Mouse (Mus musculus) forebrain, embryonic 11.5 days (tissue): ENCODE results near the gene Gm20388. TPM values are rescaled to one million over a fixed set of nuclear protein-coding genes. Genes with fewer than 3 reads are reported as not detected.

ENCODE experiments used
- ATAC-seq: fragments of 200-750 bp; cut with Nextera tagmentation; replicated peaks from 2 replicates; pipeline ENCODE4 v1.8.0; 2017; ENCODE audit warnings: moderate TSS enrichment; ENCODE audit not compliant: low FRiP score
- DNase-seq: peaks from one replicate; pipeline ENCODE4 v3.0.0-alpha.2; 2017; ENCODE audit warnings: low spot score
- H3K27ac ChIP-seq: fragments of 300-500 bp; sonication (generic); 2 replicates; pipeline ENCODE4 v1.5.1; 2014; ENCODE audit warnings: low read depth, low read length
- H3K27me3 ChIP-seq: fragments of 300-500 bp; sonication (generic); 2 replicates; pipeline ENCODE4 v1.6.1; 2014; ENCODE audit warnings: mild to moderate bottlenecking, low read length, mixed read lengths; ENCODE audit not compliant: control insufficient read depth, insufficient read depth
- H3K36me3 ChIP-seq: fragments of 300-500 bp; sonication (generic); 2 replicates; pipeline ENCODE4 v1.6.1; 2014; ENCODE audit warnings: mild to moderate bottlenecking, low read length, moderate library complexity, mixed read lengths; ENCODE audit not compliant: control insufficient read depth, insufficient read depth
- H3K4me1 ChIP-seq: fragments of 300-500 bp; sonication (generic); replicated peaks from 2 replicates; pipeline ENCODE4 v1.6.1; 2014; ENCODE audit warnings: low read length, mixed read lengths; ENCODE audit not compliant: control insufficient read depth, insufficient read depth
- H3K4me2 ChIP-seq: fragments of 300-500 bp; sonication (generic); 2 replicates; pipeline ENCODE4 v1.6.1; 2014; ENCODE audit warnings: low read depth, mild to moderate bottlenecking, low read length, moderate library complexity, mixed read lengths; ENCODE audit not compliant: severe bottlenecking
- H3K4me3 ChIP-seq: fragments of 300-500 bp; sonication (generic); 2 replicates; pipeline ENCODE4 v1.5.1; 2014; ENCODE audit warnings: low read depth, low read length
- H3K9ac ChIP-seq: fragments of 300-500 bp; sonication (generic); 2 replicates; pipeline ENCODE4 v1.6.1; 2014; ENCODE audit warnings: low read length
- H3K9me3 ChIP-seq: fragments of 300-500 bp; sonication (generic); 2 replicates; pipeline ENCODE4 v1.6.1; 2016; ENCODE audit warnings: low read length, mixed read lengths; ENCODE audit not compliant: control insufficient read depth
- WGBS: fragments of 180-500 bp; shearing (Covaris S2); extraction: QIAGEN DNeasy Blood & Tissue Kit; methylation state at CpG from one replicate; pipeline ENCODE4 v1.1.7; 2014; 5-methylcytosine and 5-hydroxymethylcytosine counted together
- polyA plus RNA-seq: library from polyadenylated mRNA; unstranded; fragments of >200 nt; fragmentation: Nextera tagmentation; extraction: Ambion mirVana; gene quantifications from 2 replicates; pipeline ENCODE4 v1.2.1, GENCODE M21; 2014

Gene Gm20388
- polyA plus RNA-seq, 1 experiment from 2014 or later = not detected

DNA sequence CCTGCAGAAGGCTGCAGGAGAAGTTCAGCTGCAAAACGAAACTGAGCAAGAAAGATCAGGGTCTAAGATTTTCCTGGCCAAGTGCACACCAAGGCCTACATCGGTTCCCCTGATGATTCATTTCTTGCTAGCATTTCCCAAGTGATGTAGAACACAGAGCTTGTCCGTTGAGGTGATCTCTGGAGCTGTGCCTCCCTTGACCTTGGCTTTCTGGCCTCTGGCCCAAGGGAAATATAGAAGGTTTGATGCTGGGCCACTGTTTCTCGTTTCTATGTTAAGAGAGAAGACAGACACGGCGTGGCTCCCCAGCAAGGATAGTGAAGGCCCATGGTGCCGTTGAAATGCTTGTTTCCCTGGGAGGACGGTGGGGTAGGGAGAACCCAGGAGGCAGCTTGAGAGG, 3857.2 kb downstream of the Gm20388 start:
- no peak overlapping the region for H3K9ac ChIP-seq
- 78% methylated on average over 8 of the region's 8 CpGs for WGBS

DNA sequence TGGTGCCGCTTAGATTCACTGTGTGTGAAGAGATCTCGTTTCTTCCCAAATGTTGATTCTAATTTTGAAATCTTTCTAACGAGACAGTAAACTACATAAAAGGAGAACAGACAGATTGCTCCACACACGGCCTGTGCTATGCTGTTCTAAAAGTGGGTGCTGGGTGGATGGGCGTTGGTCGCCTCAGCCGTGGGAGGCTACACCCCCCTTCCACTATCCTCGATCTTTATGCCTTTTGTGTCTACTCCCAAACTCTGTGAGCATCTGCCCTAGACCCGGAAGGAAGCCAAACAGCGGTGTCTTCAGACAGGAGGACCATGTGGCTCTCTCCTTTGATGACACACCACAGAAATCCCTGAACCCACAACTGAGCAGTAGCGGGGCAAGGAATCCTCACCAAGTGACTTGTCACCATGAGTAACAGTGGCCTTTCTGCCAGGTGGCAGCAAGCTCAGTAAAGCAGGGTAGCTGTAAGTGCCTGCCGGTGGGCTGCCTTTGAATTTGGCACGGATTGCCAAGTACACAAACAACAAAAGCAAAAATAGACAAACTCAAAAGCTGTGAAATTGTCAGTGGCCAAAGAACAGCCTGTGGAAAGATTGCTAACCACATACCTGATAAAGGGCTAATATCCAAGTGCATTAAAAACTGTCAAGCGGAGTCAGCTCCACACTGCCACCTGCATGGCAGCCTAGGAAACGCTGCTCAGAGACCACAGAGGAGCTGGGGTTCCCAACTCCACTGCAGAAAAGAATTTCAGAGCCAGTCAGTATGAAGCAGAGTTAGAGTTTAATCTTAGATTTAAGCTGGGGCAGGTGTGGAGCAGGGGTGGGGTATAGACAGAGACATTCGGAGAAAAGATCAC, 3858.1 kb downstream of the Gm20388 start:
- Histone ChIP-seq H3K9me3 (no peaks in the 10 kb centered on the region), H3K27me3 (no peaks in the 10 kb centered on the region), H3K9ac (no peak overlapping the region), H3K4me2 (no peak overlapping the region), H3K36me3 (no peaks in the 10 kb centered on the region), H3K4me3 (no peak overlapping the region), H3K27ac (no peak overlapping the region), H3K4me1 (no peaks in the 10 kb centered on the region)
- no peak for ATAC-seq
- WGBS = 70% methylated on average over 16 of the region's 16 CpGs
- DNase-seq = peak; percentile 73

More for the DNA sequence above, 3857.2 kb downstream of the Gm20388 start:
- H3K27ac ChIP-seq = no peak overlapping the region
- H3K27me3 ChIP-seq = no peaks in the 10 kb centered on the region; the same call in 1 of the 2 replicates
- ATAC-seq (no peak), DNase-seq (no peak)
- H3K9me3 ChIP-seq = no peaks in the 10 kb centered on the region
- no peaks in the 10 kb centered on the region for H3K4me1 ChIP-seq
- no peak overlapping the region for H3K4me2 ChIP-seq
- H3K4me3 ChIP-seq = no peak overlapping the region
- no peaks in the 10 kb centered on the region for H3K36me3 ChIP-seq

DNA sequence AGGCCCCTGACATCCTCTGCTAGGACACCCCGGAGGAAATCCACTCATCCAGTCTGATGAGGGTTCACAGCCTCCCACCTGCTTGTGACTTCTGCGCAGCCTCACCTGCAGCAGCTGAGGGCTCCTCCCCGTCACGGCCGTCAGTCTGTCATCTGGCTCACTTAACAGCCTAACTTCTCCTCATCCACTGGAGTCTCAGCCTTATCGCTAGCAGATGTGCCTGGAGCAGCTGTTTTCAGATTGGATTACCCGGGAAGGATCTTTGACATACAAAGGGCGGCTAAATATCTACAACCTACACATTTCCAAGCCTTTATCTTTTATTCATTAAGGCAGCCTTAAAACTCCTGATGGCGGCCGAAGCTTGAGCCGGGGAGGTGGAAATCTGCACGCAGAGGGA, 3862.8 kb downstream of the Gm20388 start:
- WGBS = 78% methylated on average over 12 of the region's 12 CpGs
- Histone ChIP-seq H3K4me3 (no peak overlapping the region), H3K9ac (no peak overlapping the region), H3K4me2 (no peak overlapping the region), H3K9me3 (no peaks in the 10 kb centered on the region), H3K27ac (no peak overlapping the region), H3K36me3 (no peaks in the 10 kb centered on the region), H3K4me1 (no peaks in the 10 kb centered on the region), H3K27me3 (no peaks in the 10 kb centered on the region)
- ATAC-seq (no peak), DNase-seq (no peak)

DNA sequence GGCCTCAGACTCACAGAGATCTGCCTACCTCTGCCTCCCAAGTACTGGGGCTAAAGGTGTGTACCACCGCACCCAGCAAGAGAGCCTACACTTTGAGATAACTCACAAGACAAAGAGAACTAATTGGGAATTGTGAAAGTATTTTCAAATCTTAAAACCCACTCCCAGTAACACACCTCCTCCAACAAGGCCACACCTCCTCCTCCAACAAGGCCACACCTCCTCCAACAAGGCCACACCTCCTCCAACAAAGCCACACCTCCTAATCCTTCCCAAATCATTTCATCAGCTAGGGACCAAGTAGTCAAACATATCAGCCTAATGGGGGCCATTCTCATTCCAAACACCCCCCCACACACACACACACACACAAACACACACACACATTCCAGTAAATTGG, 3863.8 kb downstream of the Gm20388 start:
- no peaks in the 10 kb centered on the region for H3K9me3 ChIP-seq
- H3K9ac ChIP-seq = no peak overlapping the region
- no peak overlapping the region for H3K4me3 ChIP-seq
- ATAC-seq = no peak
- H3K27me3 ChIP-seq = no peaks in the 10 kb centered on the region
- DNase-seq = no peak
- WGBS = 89% methylated on average over 1 of the region's 1 CpGs
- no peaks in the 10 kb centered on the region for H3K36me3 ChIP-seq
- no peak overlapping the region for H3K4me2 ChIP-seq
- no peak overlapping the region for H3K27ac ChIP-seq
- H3K4me1 ChIP-seq = no peaks in the 10 kb centered on the region

DNA sequence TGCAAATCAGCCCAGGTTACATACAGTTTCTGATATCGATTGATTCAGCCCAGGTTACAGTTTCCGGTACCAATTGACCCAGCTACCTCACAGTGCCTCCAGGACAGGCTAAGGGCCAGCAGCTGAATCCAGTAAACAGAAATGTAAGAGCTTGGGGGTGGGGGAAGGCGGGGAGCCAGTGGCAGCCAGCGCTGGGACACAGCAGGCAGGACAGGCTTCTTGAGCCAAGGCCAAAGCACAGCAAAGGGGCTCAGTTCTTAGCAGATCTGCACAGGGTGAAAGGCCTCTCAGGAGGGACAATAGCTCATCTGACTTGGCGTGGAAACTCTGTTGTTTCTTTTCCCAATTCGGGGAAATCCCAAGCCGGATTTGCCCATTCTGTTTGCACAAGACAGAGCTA, 3866.7 kb downstream of the Gm20388 start:
- Histone ChIP-seq H3K27me3 (no peaks in the 10 kb centered on the region), H3K36me3 (no peaks in the 10 kb centered on the region), H3K9ac (no peak overlapping the region), H3K4me2 (no peak overlapping the region), H3K27ac (0 out of 2 replicates have a peak overlapping the region, but pooled peaks have one; percentile 27), H3K9me3 (no peaks in the 10 kb centered on the region), H3K4me3 (no peak overlapping the region), H3K4me1 (peaks cover 2% of the 10 kb centered on the region; the same call in 1 of the 2 replicates)
- 46% methylated on average over 7 of the region's 7 CpGs for WGBS
- DNase-seq (no peak), ATAC-seq (no peak)

DNA sequence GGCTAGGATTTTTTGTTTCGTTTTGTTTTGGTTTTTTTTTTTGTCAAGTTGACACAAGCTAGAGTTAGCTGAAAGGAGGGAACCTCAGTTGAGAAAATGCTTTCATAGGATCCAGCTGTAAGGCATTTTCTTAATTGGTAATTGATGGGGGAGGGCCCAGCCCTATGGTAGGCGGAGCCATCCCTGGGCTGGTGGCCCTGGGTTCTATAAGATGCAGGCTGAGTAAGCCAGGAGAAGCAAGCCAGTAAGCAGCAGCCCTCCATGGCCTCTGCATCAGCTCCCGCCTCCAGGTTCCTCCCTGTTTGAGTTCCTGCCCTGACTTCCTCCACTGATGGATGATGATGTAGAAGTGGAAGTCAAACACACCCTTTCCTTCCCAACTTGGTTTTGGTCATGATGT, 3869.8 kb downstream of the Gm20388 start:
- no peak for DNase-seq
- H3K9ac ChIP-seq = no peak overlapping the region; the same call in 1 of the 2 replicates
- peaks cover 2% of the 10 kb centered on the region; the same call in 1 of the 2 replicates for H3K4me1 ChIP-seq
- H3K4me3 ChIP-seq = no peak overlapping the region
- 62% methylated on average over 3 of the region's 3 CpGs for WGBS
- H3K36me3 ChIP-seq = no peaks in the 10 kb centered on the region
- no peak overlapping the region for H3K4me2 ChIP-seq
- no peak for ATAC-seq
- no peaks in the 10 kb centered on the region for H3K9me3 ChIP-seq
- no peaks in the 10 kb centered on the region for H3K27me3 ChIP-seq
- no peak overlapping the region for H3K27ac ChIP-seq

DNA sequence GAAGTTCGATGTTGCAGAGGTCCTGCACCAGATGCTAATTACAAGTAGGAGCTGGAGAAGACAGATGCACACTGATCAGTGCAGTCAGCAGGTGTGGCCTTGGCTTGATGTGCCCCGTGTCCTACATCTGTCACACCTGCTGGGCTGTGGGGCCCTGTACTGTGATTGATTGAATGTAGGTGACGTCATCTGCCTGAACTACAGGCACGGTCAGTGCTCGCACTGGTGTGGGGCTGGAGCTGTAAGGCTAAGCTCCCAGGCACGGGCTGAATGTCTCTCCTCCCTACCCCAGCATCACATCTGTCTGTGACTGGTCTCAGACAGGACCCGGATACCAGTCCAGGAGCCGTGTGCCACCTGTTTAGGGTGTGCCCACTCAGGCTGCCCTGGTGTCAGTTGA, 3870.6 kb downstream of the Gm20388 start:
- H3K4me2 ChIP-seq = no peak overlapping the region
- no peak for ATAC-seq
- no peak for DNase-seq
- H3K27ac ChIP-seq = no peak overlapping the region
- H3K9ac ChIP-seq = no peak overlapping the region
- H3K4me3 ChIP-seq = no peak overlapping the region
- no peaks in the 10 kb centered on the region for H3K36me3 ChIP-seq
- H3K27me3 ChIP-seq = no peaks in the 10 kb centered on the region
- peaks cover 2% of the 10 kb centered on the region; the same call in 1 of the 2 replicates for H3K4me1 ChIP-seq
- WGBS = 74% methylated on average over 8 of the region's 8 CpGs
- H3K9me3 ChIP-seq = no peaks in the 10 kb centered on the region

DNA sequence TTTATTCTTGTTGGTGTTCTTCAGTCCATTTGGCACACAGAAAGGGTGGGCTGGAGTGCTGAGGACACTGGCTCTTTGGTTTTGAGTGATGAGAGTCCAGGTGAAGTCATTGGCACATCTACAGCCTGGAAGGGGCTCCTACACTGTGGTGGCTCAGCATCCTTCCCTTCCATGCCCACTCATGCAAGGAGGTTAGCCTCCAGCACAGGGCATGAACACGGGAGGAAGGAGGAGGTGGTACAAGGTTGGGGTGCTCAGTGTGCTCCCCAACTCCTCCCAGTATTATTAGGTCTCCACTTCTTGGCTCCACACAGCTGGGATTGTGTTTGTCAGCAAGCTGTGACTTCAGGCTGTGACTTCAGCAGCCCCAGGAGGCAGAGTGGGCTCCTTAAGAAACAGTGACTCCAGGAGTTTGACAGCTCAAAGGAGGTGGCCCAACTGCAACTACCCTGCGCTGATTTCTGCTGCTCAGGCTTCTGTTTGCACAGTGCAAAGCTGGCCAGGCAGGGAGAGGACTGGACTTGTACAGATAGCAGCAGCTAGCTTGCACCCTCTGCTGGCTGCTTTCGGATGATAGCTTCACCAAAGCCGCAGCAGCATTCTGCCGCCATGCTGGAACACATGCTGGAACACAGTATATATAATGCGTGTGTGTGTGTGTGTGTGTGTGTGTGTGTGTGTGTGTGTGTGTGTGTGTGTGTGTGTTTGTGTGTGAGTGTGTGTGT, 3873.0 kb downstream of the Gm20388 start:
- Histone ChIP-seq H3K9ac (no peak overlapping the region), H3K27ac (no peak overlapping the region), H3K4me3 (no peak overlapping the region), H3K4me2 (no peak overlapping the region), H3K36me3 (no peaks in the 10 kb centered on the region), H3K4me1 (peaks cover 2% of the 10 kb centered on the region; the same call in 1 of the 2 replicates), H3K9me3 (no peaks in the 10 kb centered on the region), H3K27me3 (no peaks in the 10 kb centered on the region)
- ATAC-seq (peak; percentile 78), DNase-seq (peak; percentile 88)
- whole genome bisulfite sequencing = 22% methylated on average over 6 of the region's 6 CpGs
